Mouse (Mus musculus) erythroblast, embryonic 14.5 days (primary cell): Measurements from ENCODE around the gene Gcsh. TPM values are rescaled to one million over a fixed set of nuclear protein-coding genes. Genes with fewer than 3 reads are reported as not detected.

Source experiments
- H3K27me3 ChIP-seq: 2 replicates; pipeline ENCODE4 v1.6.1; 2012; ENCODE audit warnings: inconsistent platforms; ENCODE audit not compliant: control insufficient read depth
- H3K36me3 ChIP-seq: 2 replicates; pipeline ENCODE4 v1.6.1; 2012; ENCODE audit warnings: mild to moderate bottlenecking, inconsistent platforms; ENCODE audit not compliant: control insufficient read depth
- H3K4me1 ChIP-seq: 2 replicates; pipeline ENCODE4 v1.6.1; 2012; ENCODE audit warnings: inconsistent platforms; ENCODE audit not compliant: control insufficient read depth
- H3K4me3 ChIP-seq: replicated peaks from 2 replicates; pipeline ENCODE3; 2012; ENCODE audit warnings: moderate library complexity, mild to moderate bottlenecking, inconsistent platforms
- H3K9me3 ChIP-seq: 2 replicates; pipeline ENCODE4 v1.6.1; 2012; ENCODE audit warnings: low read length, inconsistent platforms, mixed read lengths; ENCODE audit not compliant: control insufficient read depth
- GATA1 ChIP-seq: IDR thresholded peaks from 2 replicates; pipeline ENCODE4 v1.6.1; 2012; ENCODE audit warnings: low read length, inconsistent platforms, mixed read lengths
- TAL1 ChIP-seq: IDR thresholded peaks from 3 replicates; pipeline ENCODE4 v1.6.1; 2012; ENCODE audit warnings: low read length, inconsistent platforms, mixed read lengths
- polyA plus RNA-seq: library from polyadenylated mRNA; stranded (reverse); fragments of >175 nt; gene quantifications from 2 replicates; pipeline ENCODE4 v1.2.3, GENCODE M21; 2012

The Gcsh gene
- 0.04 and 0.10 TPM in 2 replicates for polyA plus RNA-seq

DNA sequence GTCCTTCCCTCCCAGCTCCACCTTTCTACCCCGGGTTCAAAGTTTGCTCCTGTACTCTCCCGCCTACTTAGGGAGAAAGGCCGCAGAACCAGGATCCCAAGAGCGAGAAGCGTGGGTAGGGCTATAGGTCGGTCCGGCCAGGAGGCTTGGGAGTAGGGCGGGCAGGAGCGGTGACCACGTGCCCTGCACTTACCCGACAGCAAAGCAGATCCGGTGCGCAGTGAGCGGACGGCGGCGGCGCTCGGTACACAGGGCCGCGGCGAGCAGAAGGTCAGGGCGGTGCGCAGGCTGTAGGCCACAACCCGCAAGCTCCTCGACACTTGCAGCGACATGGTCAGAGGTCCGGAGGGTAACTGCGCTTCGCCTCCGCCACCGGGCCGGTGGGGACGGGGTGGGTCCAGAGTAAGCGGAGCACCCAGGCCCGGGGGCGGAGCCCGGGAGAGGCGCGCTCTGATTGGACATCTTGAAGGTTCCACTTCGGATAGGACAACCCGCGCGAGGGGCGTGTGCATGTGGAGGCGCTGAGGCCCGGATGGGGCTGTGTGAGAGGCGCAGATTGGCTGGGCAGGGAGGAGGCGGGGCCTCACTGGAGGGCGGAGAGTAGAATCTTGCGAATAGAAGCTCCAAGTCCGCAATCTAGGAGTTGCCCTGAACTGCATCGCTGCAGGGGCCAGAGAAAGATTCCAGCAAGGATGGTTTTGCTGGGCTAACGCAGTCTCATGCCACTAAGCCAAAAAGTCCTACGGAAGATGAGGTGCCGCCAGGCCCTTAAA lies at the start of gene Gcsh:
Gcsh (minus strand) TSS at position 443 of the 773 bp plus-strand sequence.
- TF ChIP-seq GATA1 (no peak), TAL1 (no peak)
- Histone ChIP-seq H3K9me3 (no peaks in the 10 kb centered on the region), H3K4me1 (peaks cover 26% of the 10 kb centered on the region), H3K36me3 (peaks cover 6% of the 10 kb centered on the region; the same call in 1 of the 2 replicates), H3K27me3 (peaks cover 3% of the 10 kb centered on the region; the same call in 1 of the 2 replicates), H3K4me3 (peak within 1 kb of the TSS; percentile 75)

DNA sequence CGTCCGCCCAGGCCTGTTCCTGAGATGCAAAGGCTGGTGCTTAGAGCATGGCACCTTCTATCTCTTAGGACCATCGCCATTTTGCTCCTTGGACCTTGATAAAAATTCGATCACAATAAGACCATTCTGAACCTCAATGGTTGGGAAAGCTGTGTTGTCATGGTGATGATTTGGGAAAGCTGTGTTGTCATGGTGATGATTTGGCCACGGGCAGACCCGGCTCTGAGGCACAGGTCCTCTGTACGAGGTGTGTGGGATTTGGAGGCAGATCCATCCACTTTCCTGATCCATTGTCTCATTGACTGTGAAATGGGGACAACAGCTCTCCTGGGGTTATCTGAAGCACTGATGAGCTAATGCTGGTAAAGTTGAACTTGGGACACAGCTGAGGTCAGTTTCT lies 46.5 kb upstream of the Gcsh start:
- H3K36me3 ChIP-seq: no peaks in the 10 kb centered on the region
- no peaks in the 10 kb centered on the region for H3K27me3 ChIP-seq
- no peaks in the 10 kb centered on the region for H3K4me1 ChIP-seq

DNA sequence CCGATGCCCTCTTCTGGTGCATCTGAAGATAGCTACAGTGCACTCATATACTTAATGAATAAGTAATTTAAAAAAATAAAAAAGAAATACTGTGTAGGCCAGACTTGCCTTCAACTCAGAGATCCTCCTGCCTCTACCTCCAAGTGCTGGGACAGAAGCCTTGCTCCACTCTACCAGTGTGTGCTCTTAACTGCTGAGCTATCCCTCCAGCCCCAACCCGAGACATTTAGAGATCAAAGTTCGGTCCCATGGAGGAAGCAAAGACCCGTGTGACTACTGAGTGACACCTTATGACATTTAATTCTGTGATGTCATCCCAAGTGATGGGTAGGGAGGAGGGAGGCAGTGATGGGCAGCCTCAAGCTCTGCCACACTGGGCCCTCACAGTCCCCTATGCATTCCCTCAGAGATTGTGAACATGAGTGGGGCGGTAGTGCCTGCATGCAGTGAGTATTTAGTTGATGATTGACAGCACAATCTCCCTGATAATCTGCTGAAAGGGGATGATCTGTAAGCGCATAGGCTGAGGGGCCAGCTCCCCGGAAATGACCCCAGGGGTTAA lies 44.1 kb upstream of the Gcsh start:
- no peak for TF ChIP-seq TAL1
- H3K4me1 ChIP-seq: no peaks in the 10 kb centered on the region
- H3K36me3 ChIP-seq: no peaks in the 10 kb centered on the region
- no peaks in the 10 kb centered on the region for H3K9me3 ChIP-seq
- H3K4me3 ChIP-seq: no peak overlapping the region
- no peaks in the 10 kb centered on the region for H3K27me3 ChIP-seq

More for the DNA sequence above, 46.5 kb upstream of the Gcsh start:
- TF ChIP-seq GATA1 (no peak), TAL1 (no peak)
- no peaks in the 10 kb centered on the region for H3K9me3 ChIP-seq
- H3K4me3 ChIP-seq: no peak overlapping the region

DNA sequence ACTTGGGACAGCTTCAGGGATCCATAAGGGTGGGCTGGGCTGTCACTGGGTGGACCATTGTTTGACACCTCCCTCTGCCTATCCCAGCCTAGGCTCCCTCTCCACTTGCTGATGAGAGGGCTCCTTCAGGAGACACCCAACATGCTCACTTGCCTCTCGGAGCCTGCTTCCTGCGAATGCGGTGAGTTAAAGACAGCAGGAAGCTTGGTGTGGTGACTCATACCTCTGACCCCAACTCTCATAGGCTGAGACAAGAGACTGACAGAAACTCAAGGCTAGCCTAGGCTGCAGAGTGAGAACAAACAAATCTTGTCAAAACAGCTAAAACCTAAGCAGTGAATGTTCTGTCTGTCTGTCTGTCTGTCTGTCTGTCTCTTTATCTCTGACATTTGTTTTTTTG lies 40.1 kb upstream of the Gcsh start:
- TF ChIP-seq GATA1 (no peak), TAL1 (no peak)
- Histone ChIP-seq H3K4me3 (no peak overlapping the region), H3K36me3 (no peaks in the 10 kb centered on the region), H3K9me3 (no peaks in the 10 kb centered on the region), H3K4me1 (no peaks in the 10 kb centered on the region), H3K27me3 (no peaks in the 10 kb centered on the region)

DNA sequence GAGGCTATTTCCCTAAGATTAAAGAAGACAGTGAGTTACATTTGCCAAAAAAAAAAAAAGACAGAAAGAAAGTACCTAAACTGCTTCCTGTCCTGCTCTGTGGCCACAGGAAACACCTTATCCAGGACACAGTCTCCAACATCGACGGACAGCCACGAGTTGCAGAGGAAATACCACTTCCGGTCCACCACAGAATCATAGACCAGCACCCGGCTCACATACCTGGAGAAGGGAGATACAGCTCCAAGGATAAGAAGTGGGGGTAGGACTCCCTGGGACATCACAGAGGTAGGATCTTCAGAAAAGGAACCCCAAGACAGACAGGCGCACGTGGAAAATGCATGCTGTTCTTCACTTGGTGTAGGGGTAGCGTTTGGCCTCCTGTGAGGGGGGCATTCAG lies 39.3 kb upstream of the Gcsh start:
- no peaks in the 10 kb centered on the region for H3K27me3 ChIP-seq
- TF ChIP-seq GATA1 (no peak), TAL1 (no peak)
- no peaks in the 10 kb centered on the region for H3K4me1 ChIP-seq
- no peak overlapping the region for H3K4me3 ChIP-seq
- no peaks in the 10 kb centered on the region for H3K9me3 ChIP-seq
- H3K36me3 ChIP-seq: no peaks in the 10 kb centered on the region

DNA sequence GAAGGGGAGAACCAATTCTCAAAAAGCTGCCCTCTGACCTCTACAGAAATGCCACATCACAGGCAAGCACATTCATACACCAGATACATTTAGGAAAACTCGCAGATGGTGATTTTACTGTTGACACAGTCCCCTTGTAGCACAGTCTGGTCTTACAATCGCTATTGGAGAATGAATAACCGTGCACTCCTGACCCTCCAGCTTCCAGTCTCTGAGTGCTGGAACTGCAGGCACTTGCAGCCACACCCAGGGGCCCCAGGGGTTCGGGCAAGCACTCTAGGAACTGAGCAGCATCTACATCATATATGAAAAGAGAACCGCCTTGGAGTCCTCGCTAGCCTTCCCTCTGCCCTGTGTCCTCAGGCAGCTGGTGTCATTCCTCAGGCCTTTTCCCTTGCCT lies 38.1 kb upstream of the Gcsh start:
- no peak for TF ChIP-seq GATA1
- no peak for TF ChIP-seq TAL1
- Histone ChIP-seq H3K4me1 (no peaks in the 10 kb centered on the region), H3K9me3 (no peaks in the 10 kb centered on the region), H3K36me3 (no peaks in the 10 kb centered on the region), H3K27me3 (no peaks in the 10 kb centered on the region), H3K4me3 (no peak overlapping the region)

- Histone ChIP-seq H3K4me1 (no peaks in the 10 kb centered on the region), H3K9me3 (no peaks in the 10 kb centered on the region), H3K27me3 (no peaks in the 10 kb centered on the region), H3K4me3 (no peak overlapping the region), H3K36me3 (no peaks in the 10 kb centered on the region)
- no peak for TF ChIP-seq GATA1
- no peak for TF ChIP-seq TAL1
These were observed 35.3 kb upstream of the Gcsh start for GRCm38 (mm10) chr8:117028686-117029085.

GRCm38 (mm10) chr8:117027601-117028000 lies 34.3 kb upstream of the Gcsh start:
- Histone ChIP-seq H3K4me1 (no peaks in the 10 kb centered on the region), H3K4me3 (no peak overlapping the region), H3K36me3 (no peaks in the 10 kb centered on the region), H3K9me3 (no peaks in the 10 kb centered on the region), H3K27me3 (no peaks in the 10 kb centered on the region)
- TF ChIP-seq GATA1: no peak
- TF ChIP-seq TAL1: no peak

DNA sequence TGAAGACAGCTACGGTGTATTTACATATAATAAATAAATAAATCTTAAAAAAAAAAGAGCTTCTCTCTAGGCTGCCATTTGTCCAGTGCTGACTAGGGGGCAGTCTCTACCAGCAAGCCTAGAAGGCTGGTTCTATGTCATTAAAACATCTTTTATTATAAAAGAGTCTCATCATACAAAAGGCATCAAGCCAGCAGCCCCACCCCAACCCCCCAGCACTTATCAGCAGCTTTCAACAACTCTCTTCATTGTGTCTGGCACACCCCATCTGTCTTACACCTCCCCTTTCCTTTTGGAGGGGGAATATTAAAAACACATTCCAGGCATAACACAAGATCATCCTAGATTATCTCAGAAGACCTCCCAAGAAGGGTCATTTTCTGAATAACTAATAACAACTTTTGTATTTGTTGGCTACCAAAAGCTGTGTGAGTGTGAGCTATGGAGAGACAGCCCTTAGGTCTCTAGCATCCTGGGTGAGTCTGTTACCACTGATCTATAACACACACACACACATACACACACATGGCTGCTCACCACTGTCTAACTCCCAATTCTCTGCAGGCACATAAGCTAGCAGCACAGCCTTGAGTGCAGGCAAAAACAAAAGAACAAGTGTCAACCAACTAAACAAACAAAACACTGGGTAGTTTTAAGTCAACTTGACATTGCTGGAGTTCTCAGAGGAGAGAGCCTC lies 29.1 kb upstream of the Gcsh start:
- Histone ChIP-seq H3K9me3 (no peaks in the 10 kb centered on the region), H3K36me3 (no peaks in the 10 kb centered on the region), H3K4me3 (no peak overlapping the region), H3K4me1 (no peaks in the 10 kb centered on the region), H3K27me3 (no peaks in the 10 kb centered on the region)
- TF ChIP-seq TAL1 (no peak), GATA1 (no peak)
